Mouse (Mus musculus) forebrain, postnatal 0 days (tissue): ENCODE results near the gene Prtn3. TPM values are rescaled to one million over a fixed set of nuclear protein-coding genes. Genes with fewer than 3 reads are reported as not detected.
A peak's percentile ranks its signal among the peaks of the same experiment; 100 is the strongest.

ENCODE experiments used
- ATAC-seq: fragments of 200-750 bp; cut with Nextera tagmentation; 2 replicates; pipeline ENCODE4 v1.8.0; 2017; ENCODE audit warnings: mild to moderate bottlenecking, moderate library complexity
- DNase-seq: peaks from one replicate; pipeline ENCODE4 v3.0.0-alpha.2; 2015
- H3K27ac ChIP-seq: fragments of 300-500 bp; sonication (generic); 2 replicates; pipeline ENCODE4 v1.5.1; 2014; ENCODE audit warnings: low read depth, mild to moderate bottlenecking, antibody characterized with exemption, low read length, moderate library complexity, mixed read lengths
- H3K27me3 ChIP-seq: fragments of 300-500 bp; sonication (generic); 2 replicates; pipeline ENCODE4 v1.6.1; 2014; ENCODE audit warnings: mild to moderate bottlenecking, low read length, mixed read lengths; ENCODE audit not compliant: insufficient read depth
- H3K36me3 ChIP-seq: fragments of 300-500 bp; sonication (generic); 2 replicates; pipeline ENCODE4 v1.6.1; 2014; ENCODE audit warnings: mild to moderate bottlenecking, moderate library complexity; ENCODE audit not compliant: insufficient read depth
- H3K4me1 ChIP-seq: fragments of 300-500 bp; sonication (generic); 2 replicates; pipeline ENCODE4 v1.6.1; 2014; ENCODE audit warnings: antibody characterized with exemption; ENCODE audit not compliant: insufficient read depth
- H3K4me2 ChIP-seq: fragments of 300-500 bp; sonication (generic); 2 replicates; pipeline ENCODE4 v1.6.1; 2014; ENCODE audit warnings: low read depth, mild to moderate bottlenecking, moderate library complexity
- H3K4me3 ChIP-seq: fragments of 300-500 bp; sonication (generic); 2 replicates; pipeline ENCODE4 v1.5.1; 2014; ENCODE audit warnings: low read depth, low read length, mixed read lengths
- H3K9ac ChIP-seq: fragments of 300-500 bp; sonication (generic); 2 replicates; pipeline ENCODE4 v1.6.1; 2014; ENCODE audit warnings: mild to moderate bottlenecking
- H3K9me3 ChIP-seq: fragments of 300-500 bp; sonication (generic); 2 replicates; pipeline ENCODE4 v1.6.1; 2016; ENCODE audit warnings: low read length
- CTCF ChIP-seq: sonication (generic); IDR thresholded peaks from 2 replicates; pipeline ENCODE4 v1.5.1; 2016; ENCODE audit warnings: antibody characterized with exemption, control low read depth, low read depth
- WGBS: fragments of 180-500 bp; shearing (Covaris S2); extraction: QIAGEN DNeasy Blood & Tissue Kit; methylation state at CpG from one replicate; pipeline ENCODE4 v1.1.7; 2014; 5-methylcytosine and 5-hydroxymethylcytosine counted together
- polyA plus RNA-seq: library from polyadenylated mRNA; unstranded; fragments of >200 nt; fragmentation: Nextera tagmentation; extraction: Ambion mirVana; gene quantifications from 2 replicates; pipeline ENCODE4 v1.2.1, GENCODE M21; 2015
- total RNA-seq: library from RNA; depleted of rRNA; stranded (reverse); fragments of >200 nt; gene quantifications from 2 replicates; pipeline ENCODE4 v1.2.3, GENCODE M21; 2014

Prtn3 gene
- total and polyA plus RNA-seq, 2 experiments from 2014 or later: 4.9 to 15.4 TPM

- H3K27ac ChIP-seq: 0 out of 2 replicates have a peak overlapping the region, but pooled peaks have one; percentile 1
- 21% methylated on average over 6 of the region's 6 CpGs for WGBS
- no peaks in the 10 kb centered on the region for H3K27me3 ChIP-seq
- H3K9me3 ChIP-seq: no peaks in the 10 kb centered on the region
- ATAC-seq (no peak), DNase-seq (no peak)
- H3K36me3 ChIP-seq: peaks cover 30% of the 10 kb centered on the region
- no peak for TF ChIP-seq CTCF
- peak overlapping the region; percentile 82 for H3K4me2 ChIP-seq
- H3K9ac ChIP-seq: peak overlapping the region; percentile 99
- peak overlapping the region; percentile 89 for H3K4me3 ChIP-seq
- peaks cover 42% of the 10 kb centered on the region for H3K4me1 ChIP-seq
Measured at GRCm38 (mm10) chr10:79856280-79856679, 18.0 kb upstream of the Prtn3 start.

DNA sequence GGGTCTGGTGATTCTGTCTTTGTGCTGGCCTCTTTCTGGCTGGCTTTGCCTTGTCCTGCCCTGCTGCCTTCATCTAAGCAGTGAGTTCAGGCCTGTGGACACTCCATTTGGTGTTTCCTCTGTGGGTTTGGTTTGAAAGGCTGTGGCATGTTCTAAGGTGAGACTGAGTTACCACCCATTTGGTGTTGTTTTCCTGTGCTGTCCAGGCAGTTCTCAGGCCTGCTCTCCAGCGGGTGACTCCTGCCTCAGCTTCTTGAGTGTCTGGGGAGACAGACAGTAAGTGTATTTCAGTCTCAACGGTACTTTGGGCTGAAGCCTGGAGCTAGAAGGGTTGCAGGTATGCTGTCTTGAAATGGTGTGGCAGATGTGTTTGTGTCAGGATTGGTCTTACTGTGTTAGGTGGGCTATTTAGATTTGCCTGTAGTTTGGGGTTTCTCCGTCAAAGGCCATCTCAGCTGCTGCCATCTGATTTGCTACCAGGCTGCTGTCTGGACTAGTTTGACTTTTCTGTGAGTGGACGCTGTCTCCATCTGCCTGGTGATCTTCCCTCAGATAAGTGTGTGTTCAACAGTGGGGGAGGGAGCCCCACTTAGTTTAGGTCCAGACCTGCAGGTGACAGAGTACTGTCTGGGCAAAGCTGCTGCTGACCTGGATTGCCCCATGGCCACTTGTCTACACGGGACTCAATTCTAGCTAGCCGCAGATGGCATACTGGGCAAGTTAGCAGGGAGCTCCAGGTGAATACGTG is 17.4 kb upstream of the Prtn3 start:
- Histone ChIP-seq H3K27me3 (no peaks in the 10 kb centered on the region), H3K4me1 (peaks cover 40% of the 10 kb centered on the region), H3K27ac (0 out of 2 replicates have a peak overlapping the region, but pooled peaks have one; percentile 40), H3K36me3 (peaks cover 36% of the 10 kb centered on the region), H3K9me3 (no peaks in the 10 kb centered on the region), H3K4me2 (peak overlapping the region; percentile 82), H3K4me3 (peak overlapping the region; percentile 89), H3K9ac (peak overlapping the region; percentile 99)
- no peak for ATAC-seq
- no peak for TF ChIP-seq CTCF
- no peak for DNase-seq
- 41% methylated on average over 7 of the region's 7 CpGs for WGBS

DNA sequence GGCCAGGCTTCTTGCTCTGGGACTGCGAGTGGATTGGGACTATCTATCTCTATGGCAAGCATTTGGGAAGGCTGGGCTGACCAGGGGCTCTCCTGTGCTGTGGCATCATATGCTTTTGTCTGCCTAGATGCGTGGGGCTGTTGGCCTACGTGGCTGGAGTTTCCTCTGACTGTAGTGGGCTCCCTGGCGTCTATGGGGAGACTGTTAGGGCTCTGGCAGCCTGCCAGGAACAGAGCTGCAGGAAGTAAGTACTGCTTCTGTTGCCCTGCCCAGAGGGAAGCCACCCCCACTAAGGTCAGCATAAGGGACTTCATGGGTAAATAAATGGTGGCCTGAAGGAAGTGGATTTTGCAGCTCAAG is 16.8 kb upstream of the Prtn3 start:
- peaks cover 42% of the 10 kb centered on the region for H3K36me3 ChIP-seq
- 15% methylated on average over 4 of the region's 4 CpGs for WGBS

DNA sequence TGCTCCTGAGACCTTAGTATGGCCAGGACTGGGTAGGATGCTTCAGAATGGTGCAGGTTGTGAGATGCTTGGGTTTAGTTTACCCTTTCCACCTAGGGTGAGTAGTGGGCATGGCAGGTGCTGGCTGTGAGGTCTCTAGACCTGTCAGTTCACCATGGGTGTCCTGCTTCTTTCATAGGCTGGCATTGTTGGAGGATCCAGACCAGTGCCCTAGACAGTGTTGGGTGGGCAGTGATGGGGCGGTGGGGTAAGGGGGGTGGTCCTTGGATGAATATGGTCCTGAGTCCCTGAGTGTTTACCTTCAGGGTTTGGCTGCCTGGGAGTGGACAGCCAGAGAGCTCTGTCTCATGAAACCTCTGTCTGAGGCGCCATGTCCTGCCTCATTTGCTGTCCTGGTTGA is 16.4 kb upstream of the Prtn3 start:
- DNase-seq (no peak), ATAC-seq (no peak)
- Histone ChIP-seq H3K36me3 (peaks cover 46% of the 10 kb centered on the region), H3K27ac (peak overlapping the region; percentile 40; the same call in 1 of the 2 replicates), H3K4me2 (peak overlapping the region; percentile 82), H3K27me3 (no peaks in the 10 kb centered on the region), H3K4me1 (peaks cover 30% of the 10 kb centered on the region), H3K9me3 (no peaks in the 10 kb centered on the region), H3K9ac (no peak overlapping the region; the same call in 1 of the 2 replicates), H3K4me3 (no peak overlapping the region)
- 61% methylated on average over 2 of the region's 2 CpGs for WGBS
- no peak for TF ChIP-seq CTCF

More for the DNA sequence above, 16.8 kb upstream of the Prtn3 start:
- H3K9ac ChIP-seq: peak overlapping the region; percentile 99; the same call in 1 of the 2 replicates
- H3K27ac ChIP-seq: 0 out of 2 replicates have a peak overlapping the region, but pooled peaks have one; percentile 40
- no peaks in the 10 kb centered on the region for H3K9me3 ChIP-seq
- H3K4me1 ChIP-seq: peaks cover 34% of the 10 kb centered on the region
- peak overlapping the region; percentile 82 for H3K4me2 ChIP-seq
- DNase-seq (peak; percentile 47), ATAC-seq (no peak)
- H3K27me3 ChIP-seq: no peaks in the 10 kb centered on the region
- H3K4me3 ChIP-seq: peak overlapping the region; percentile 9; the same call in 1 of the 2 replicates
- TF ChIP-seq CTCF: no peak

GRCm38 (mm10) chr10:79858416-79859074 is 15.7 kb upstream of the Prtn3 start:
- peaks cover 53% of the 10 kb centered on the region for H3K36me3 ChIP-seq
- H3K4me1 ChIP-seq: peaks cover 25% of the 10 kb centered on the region
- H3K4me3 ChIP-seq: no peak overlapping the region
- peak overlapping the region; percentile 33; the same call in 1 of the 2 replicates for H3K9ac ChIP-seq
- peak overlapping the region; percentile 40; the same call in 1 of the 2 replicates for H3K27ac ChIP-seq
- H3K27me3 ChIP-seq: no peaks in the 10 kb centered on the region
- DNase-seq: peak; percentile 81
- H3K9me3 ChIP-seq: no peaks in the 10 kb centered on the region
- ATAC-seq: no peak
- 30% methylated on average over 16 of the region's 17 CpGs for WGBS
- H3K4me2 ChIP-seq: peak overlapping the region; percentile 82; the same call in 1 of the 2 replicates
- no peak for TF ChIP-seq CTCF

DNA sequence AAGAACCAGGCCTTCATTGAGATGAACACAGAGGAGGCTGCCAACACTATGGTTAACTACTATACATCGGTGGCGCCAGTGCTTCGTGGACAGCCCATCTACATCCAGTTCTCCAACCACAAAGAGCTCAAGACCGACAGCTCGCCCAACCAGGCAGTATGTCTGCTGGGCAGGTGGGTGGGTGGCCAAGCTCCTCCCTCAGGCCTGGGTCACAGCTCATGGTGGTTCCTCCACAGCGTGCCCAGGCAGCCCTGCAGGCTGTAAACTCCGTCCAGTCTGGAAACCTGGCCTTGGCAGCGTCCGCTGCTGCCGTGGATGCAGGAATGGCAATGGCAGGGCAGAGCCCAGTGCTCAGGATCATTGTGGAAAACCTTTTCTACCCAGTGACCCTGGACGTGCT is 15.2 kb upstream of the Prtn3 start:
- H3K27me3 ChIP-seq: no peaks in the 10 kb centered on the region
- H3K36me3 ChIP-seq: peaks cover 58% of the 10 kb centered on the region
- no peak for DNase-seq
- 81% methylated on average over 11 of the region's 11 CpGs for WGBS
- H3K9ac ChIP-seq: no peak overlapping the region
- TF ChIP-seq CTCF: no peak
- H3K9me3 ChIP-seq: no peaks in the 10 kb centered on the region
- no peak overlapping the region for H3K27ac ChIP-seq
- no peak overlapping the region for H3K4me3 ChIP-seq
- H3K4me1 ChIP-seq: peaks cover 25% of the 10 kb centered on the region
- no peak overlapping the region for H3K4me2 ChIP-seq
- ATAC-seq: no peak
